Mouse (Mus musculus) heart, postnatal 0 days (tissue): ENCODE measurements at regions not wholly inside any gene's neighbourhood (a gene's known extent, or its start where the extent isn't known, plus 50 kb on each side); places are given as distances from the start of the nearest gene placed in this dataset.

Experiments used
- ATAC-seq: fragments of 200-750 bp; cut with Nextera tagmentation; 2 replicates; pipeline ENCODE4 v1.8.0; 2017; ENCODE audit warnings: low read depth, moderate number of reproducible peaks, moderate library complexity; ENCODE audit not compliant: insufficient read depth
- DNase-seq: peaks from one replicate; pipeline ENCODE4 v3.0.0-alpha.2; 2016; ENCODE audit warnings: low spot score
- H3K27ac ChIP-seq: fragments of 300-500 bp; sonication (generic); 2 replicates; pipeline ENCODE4 v1.5.1; 2014; ENCODE audit warnings: low read depth, mild to moderate bottlenecking
- H3K27me3 ChIP-seq: fragments of 300-500 bp; sonication (generic); 2 replicates; pipeline ENCODE4 v1.6.1; 2014; ENCODE audit warnings: low read length, mixed read lengths; ENCODE audit not compliant: control insufficient read depth, insufficient read depth
- H3K36me3 ChIP-seq: fragments of 300-500 bp; sonication (generic); replicated peaks from 2 replicates; pipeline ENCODE4 v1.6.1; 2014; ENCODE audit warnings: low read length, mixed read lengths; ENCODE audit not compliant: control insufficient read depth, insufficient read depth
- H3K4me1 ChIP-seq: fragments of 300-500 bp; sonication (generic); 2 replicates; pipeline ENCODE4 v1.6.1; 2014; ENCODE audit warnings: antibody characterized with exemption; ENCODE audit not compliant: control insufficient read depth, insufficient read depth
- H3K4me2 ChIP-seq: fragments of 300-500 bp; sonication (generic); 2 replicates; pipeline ENCODE4 v1.6.1; 2014; ENCODE audit warnings: low read depth, mild to moderate bottlenecking, low read length, moderate library complexity
- H3K4me3 ChIP-seq: fragments of 300-500 bp; sonication (generic); 2 replicates; pipeline ENCODE4 v1.5.1; 2014; ENCODE audit warnings: low read depth, low read length
- H3K9ac ChIP-seq: fragments of 300-500 bp; sonication (generic); replicated peaks from 2 replicates; pipeline ENCODE4 v1.6.1; 2014; ENCODE audit warnings: low read depth, low read length, mixed read lengths
- H3K9me3 ChIP-seq: fragments of 300-500 bp; sonication (generic); replicated peaks from 2 replicates; pipeline ENCODE4 v1.6.1; 2016; ENCODE audit warnings: low read length; ENCODE audit not compliant: control insufficient read depth
- CTCF ChIP-seq: IDR thresholded peaks from 2 replicates; pipeline ENCODE4 v1.5.1; 2016; ENCODE audit warnings: antibody characterized with exemption, control low read depth, low read depth
- EP300 ChIP-seq: IDR thresholded peaks from 2 replicates; pipeline ENCODE4 v1.6.1; 2016; ENCODE audit warnings: antibody characterized with exemption, low read depth
- WGBS: fragments of 180-500 bp; shearing (Covaris S2); extraction: QIAGEN DNeasy Blood & Tissue Kit; methylation state at CpG from one replicate; pipeline ENCODE4 v1.1.7; 2014; 5-methylcytosine and 5-hydroxymethylcytosine counted together

GRCm38 (mm10) chr4:125246171-125246570, 118.5 kb upstream of the Zc3h12a start:
- 7% methylated on average over 5 of the region's 5 CpGs for WGBS

GRCm38 (mm10) chr4:125242512-125242911, 114.9 kb upstream of the Zc3h12a start:
- DNase-seq (no peak), ATAC-seq (no peak)
- Histone ChIP-seq H3K9ac (no peak overlapping the region), H3K36me3 (no peaks in the 10 kb centered on the region), H3K4me3 (no peak overlapping the region), H3K9me3 (no peaks in the 10 kb centered on the region), H3K27ac (no peak overlapping the region), H3K27me3 (no peaks in the 10 kb centered on the region), H3K4me1 (no peaks in the 10 kb centered on the region), H3K4me2 (no peak overlapping the region)
- WGBS, result 32% methylated on average over 1 of the region's 1 CpGs
- TF ChIP-seq CTCF (no peak), EP300 (no peak)

More at GRCm38 (mm10) chr4:125246171-125246570, 118.5 kb upstream of the Zc3h12a start:
- Histone ChIP-seq H3K36me3 (no peaks in the 10 kb centered on the region), H3K4me2 (no peak overlapping the region), H3K4me3 (no peak overlapping the region), H3K9ac (no peak overlapping the region), H3K9me3 (no peaks in the 10 kb centered on the region), H3K4me1 (no peaks in the 10 kb centered on the region), H3K27ac (no peak overlapping the region), H3K27me3 (no peaks in the 10 kb centered on the region)
- no peak for TF ChIP-seq EP300
- no peak for TF ChIP-seq CTCF
- DNase-seq (no peak), ATAC-seq (no peak)

GRCm38 (mm10) chr4:125241577-125242262, 114.1 kb upstream of the Zc3h12a start:
- TF ChIP-seq EP300, result no peak
- Histone ChIP-seq H3K9me3 (no peaks in the 10 kb centered on the region), H3K9ac (no peak overlapping the region), H3K27ac (no peak overlapping the region), H3K27me3 (no peaks in the 10 kb centered on the region), H3K36me3 (no peaks in the 10 kb centered on the region), H3K4me3 (no peak overlapping the region), H3K4me1 (no peaks in the 10 kb centered on the region), H3K4me2 (no peak overlapping the region)
- DNase-seq, result no peak
- no peak for ATAC-seq
- 27% methylated on average over 7 of the region's 7 CpGs for WGBS

- Histone ChIP-seq H3K4me2 (no peak overlapping the region), H3K27me3 (no peaks in the 10 kb centered on the region), H3K27ac (no peak overlapping the region), H3K9me3 (0 out of 2 replicates have a peak, but pooled peaks cover 6% of the 10 kb centered on the region), H3K4me3 (no peak overlapping the region), H3K4me1 (no peaks in the 10 kb centered on the region), H3K36me3 (no peaks in the 10 kb centered on the region), H3K9ac (no peak overlapping the region)
- no peak for TF ChIP-seq EP300
- peak; percentile 53 for TF ChIP-seq CTCF
- 22% methylated on average over 12 of the region's 12 CpGs for WGBS
- DNase-seq (no peak), ATAC-seq (no peak)
Observed at GRCm38 (mm10) chr4:125231711-125232260, 104.1 kb upstream of the Zc3h12a start.

- TF ChIP-seq EP300 (no peak), CTCF (no peak)
- H3K4me3 ChIP-seq, result no peak overlapping the region
- 0 out of 2 replicates have a peak, but pooled peaks cover 6% of the 10 kb centered on the region for H3K9me3 ChIP-seq
- ATAC-seq (no peak), DNase-seq (no peak)
- no peak overlapping the region for H3K4me2 ChIP-seq
- no peak overlapping the region for H3K27ac ChIP-seq
- WGBS, result 81% methylated on average over 6 of the region's 6 CpGs
- no peaks in the 10 kb centered on the region for H3K27me3 ChIP-seq
- no peaks in the 10 kb centered on the region for H3K36me3 ChIP-seq
- no peaks in the 10 kb centered on the region for H3K4me1 ChIP-seq
- no peak overlapping the region for H3K9ac ChIP-seq
Observed at GRCm38 (mm10) chr4:125227194-125227593, 99.6 kb upstream of the Zc3h12a start.
